Mouse (Mus musculus) lung, embryonic 15.5 days (tissue): ENCODE data around the gene Dst. TPM values are rescaled to one million over a fixed set of nuclear protein-coding genes. Genes with fewer than 3 reads are reported as not detected.
"Not testable (repeated sequence)": the region's sequence is repeated elsewhere in the genome, so short reads cannot be mapped to it uniquely, and the experiment has no call there.

Experiments
- ATAC-seq: fragments of 200-750 bp; cut with Nextera tagmentation; 2 replicates; pipeline ENCODE4 v1.8.0; 2017; ENCODE audit warnings: moderate number of reproducible peaks, borderline replicate concordance; ENCODE audit not compliant: low FRiP score, low TSS enrichment; ENCODE audit errors: extremely low read depth
- H3K27ac ChIP-seq: fragments of 300-500 bp; sonication (generic); 2 replicates; pipeline ENCODE4 v1.5.1; 2015; ENCODE audit warnings: moderate library complexity, mild to moderate bottlenecking, inconsistent platforms
- H3K27me3 ChIP-seq: fragments of 300-500 bp; sonication (generic); 2 replicates; pipeline ENCODE4 v1.6.1; 2015; ENCODE audit warnings: inconsistent platforms
- H3K36me3 ChIP-seq: fragments of 300-500 bp; sonication (generic); 2 replicates; pipeline ENCODE4 v1.6.1; 2015; ENCODE audit warnings: inconsistent platforms
- H3K4me1 ChIP-seq: fragments of 300-500 bp; sonication (generic); 2 replicates; pipeline ENCODE4 v1.6.1; 2015; ENCODE audit warnings: inconsistent platforms
- H3K4me2 ChIP-seq: fragments of 300-500 bp; sonication (generic); 2 replicates; pipeline ENCODE4 v1.6.1; 2015; ENCODE audit warnings: inconsistent platforms, mild to moderate bottlenecking, moderate library complexity
- H3K4me3 ChIP-seq: fragments of 300-500 bp; sonication (generic); 2 replicates; pipeline ENCODE4 v1.5.1; 2015; ENCODE audit warnings: mild to moderate bottlenecking, inconsistent platforms
- H3K9ac ChIP-seq: fragments of 300-500 bp; sonication (generic); 2 replicates; pipeline ENCODE4 v1.6.1; 2015; ENCODE audit warnings: inconsistent platforms
- H3K9me3 ChIP-seq: fragments of 300-500 bp; sonication (generic); 2 replicates; pipeline ENCODE4 v1.6.1; 2016; ENCODE audit warnings: inconsistent platforms
- WGBS: fragments of 180-500 bp; shearing (Covaris S2); methylation state at CpG from one replicate; pipeline ENCODE4 v1.1.7; 2015; 5-methylcytosine and 5-hydroxymethylcytosine counted together
- polyA plus RNA-seq: library from polyadenylated mRNA; unstranded; fragments of >200 nt; fragmentation: Nextera tagmentation; extraction: Ambion mirVana; gene quantifications from 2 replicates; pipeline ENCODE4 v1.2.1, GENCODE M21; 2015

Dst gene
- polyA plus RNA-seq, 1 experiment from 2014 or later = 15.2 TPM

GRCm38 (mm10) chr1:34297636-34298035 lies 389.6 kb downstream of the Dst start:
- no peak overlapping the region for H3K9ac ChIP-seq
- no peak for ATAC-seq
- H3K9me3 ChIP-seq = no peaks in the 10 kb centered on the region
- WGBS = 83% methylated on average over 9 of the region's 9 CpGs
- H3K4me1 ChIP-seq = peaks cover 22% of the 10 kb centered on the region
- no peak overlapping the region for H3K27ac ChIP-seq
- no peaks in the 10 kb centered on the region for H3K27me3 ChIP-seq
- H3K36me3 ChIP-seq = peaks cover 8% of the 10 kb centered on the region
- no peak overlapping the region for H3K4me3 ChIP-seq
- H3K4me2 ChIP-seq = no peak overlapping the region

GRCm38 (mm10) chr1:34298631-34299184 lies 390.7 kb downstream of the Dst start:
- peak overlapping the region; percentile 29; the same call in 1 of the 2 replicates for H3K27ac ChIP-seq
- no peak overlapping the region for H3K9ac ChIP-seq
- WGBS = 51% methylated on average over 18 of the region's 18 CpGs
- peaks cover 22% of the 10 kb centered on the region for H3K4me1 ChIP-seq
- peak; percentile 65; the same call in 1 of the 2 replicates for ATAC-seq
- H3K36me3 ChIP-seq = peaks cover 11% of the 10 kb centered on the region
- H3K4me2 ChIP-seq = peak overlapping the region; percentile 30
- H3K4me3 ChIP-seq = no peak overlapping the region
- no peaks in the 10 kb centered on the region for H3K27me3 ChIP-seq
- H3K9me3 ChIP-seq = no peaks in the 10 kb centered on the region

GRCm38 (mm10) chr1:34299507-34299906 lies 391.5 kb downstream of the Dst start:
- H3K4me1 ChIP-seq = peaks cover 22% of the 10 kb centered on the region
- H3K9ac ChIP-seq = no peak overlapping the region
- no peak overlapping the region for H3K4me3 ChIP-seq
- no peak overlapping the region for H3K4me2 ChIP-seq
- peaks cover 9% of the 10 kb centered on the region for H3K36me3 ChIP-seq
- ATAC-seq = no peak
- WGBS = 68% methylated on average over 13 of the region's 13 CpGs
- no peaks in the 10 kb centered on the region for H3K9me3 ChIP-seq
- H3K27me3 ChIP-seq = no peaks in the 10 kb centered on the region
- no peak overlapping the region for H3K27ac ChIP-seq

- no peak for ATAC-seq
- WGBS = 65% methylated on average over 13 of the region's 13 CpGs
- Histone ChIP-seq H3K9me3 (no peaks in the 10 kb centered on the region), H3K9ac (no peak overlapping the region), H3K4me3 (no peak overlapping the region), H3K27me3 (no peaks in the 10 kb centered on the region), H3K36me3 (0 out of 2 replicates have a peak, but pooled peaks cover 7% of the 10 kb centered on the region), H3K27ac (peak overlapping the region; percentile 39; the same call in 1 of the 2 replicates), H3K4me1 (peaks cover 22% of the 10 kb centered on the region), H3K4me2 (no peak overlapping the region)
These were observed 392.4 kb downstream of the Dst start for GRCm38 (mm10) chr1:34300309-34300980.

GRCm38 (mm10) chr1:34304227-34304626 lies 396.2 kb downstream of the Dst start:
- H3K9ac ChIP-seq = no peak overlapping the region
- H3K36me3 ChIP-seq = peaks cover 9% of the 10 kb centered on the region
- no peaks in the 10 kb centered on the region for H3K27me3 ChIP-seq
- peaks cover 10% of the 10 kb centered on the region for H3K4me1 ChIP-seq
- no peaks in the 10 kb centered on the region for H3K9me3 ChIP-seq
- ATAC-seq = no peak
- no peak overlapping the region for H3K4me2 ChIP-seq
- H3K27ac ChIP-seq = no peak overlapping the region
- WGBS = 79% methylated on average over 5 of the region's 5 CpGs
- no peak overlapping the region for H3K4me3 ChIP-seq

- Histone ChIP-seq H3K9ac (no peak overlapping the region), H3K36me3 (peaks cover 9% of the 10 kb centered on the region), H3K4me2 (no peak overlapping the region), H3K27ac (no peak overlapping the region), H3K27me3 (no peaks in the 10 kb centered on the region), H3K4me1 (no peaks in the 10 kb centered on the region), H3K4me3 (no peak overlapping the region), H3K9me3 (no peaks in the 10 kb centered on the region)
- 83% methylated on average over 2 of the region's 2 CpGs for WGBS
- ATAC-seq = no peak
These were observed 398.7 kb downstream of the Dst start for GRCm38 (mm10) chr1:34306741-34307140.

GRCm38 (mm10) chr1:34307191-34307590 lies 399.2 kb downstream of the Dst start:
- no peak overlapping the region for H3K9ac ChIP-seq
- 90% methylated on average over 15 of the region's 15 CpGs for WGBS
- no peak overlapping the region for H3K4me2 ChIP-seq
- no peaks in the 10 kb centered on the region for H3K9me3 ChIP-seq
- H3K4me1 ChIP-seq = no peaks in the 10 kb centered on the region
- no peak for ATAC-seq
- no peaks in the 10 kb centered on the region for H3K27me3 ChIP-seq
- no peak overlapping the region for H3K4me3 ChIP-seq
- peaks cover 9% of the 10 kb centered on the region for H3K36me3 ChIP-seq
- H3K27ac ChIP-seq = no peak overlapping the region

- not testable (repeated sequence) for H3K4me1 ChIP-seq, H3K9me3 ChIP-seq, H3K9ac ChIP-seq, H3K4me3 ChIP-seq, H3K36me3 ChIP-seq, H3K27ac ChIP-seq, H3K4me2 ChIP-seq, H3K27me3 ChIP-seq, ATAC-seq
- WGBS = 94% methylated on average over 3 of the region's 3 CpGs
These were observed 400.8 kb downstream of the Dst start for GRCm38 (mm10) chr1:34308841-34309240.

- ATAC-seq = no peak
- WGBS = 95% methylated on average over 12 of the region's 12 CpGs
These were observed 401.4 kb downstream of the Dst start for GRCm38 (mm10) chr1:34309396-34309795.

GRCm38 (mm10) chr1:34310532-34311250 lies 402.7 kb downstream of the Dst start:
- H3K27ac ChIP-seq = peak overlapping the region; percentile 69
- 66% methylated on average over 8 of the region's 8 CpGs for WGBS
- peak; percentile 42; the same call in 1 of the 2 replicates for ATAC-seq
- H3K4me1 ChIP-seq = no peaks in the 10 kb centered on the region
- no peak overlapping the region for H3K9ac ChIP-seq
- peaks cover 6% of the 10 kb centered on the region for H3K36me3 ChIP-seq
- H3K9me3 ChIP-seq = no peaks in the 10 kb centered on the region
- H3K4me3 ChIP-seq = no peak overlapping the region
- no peaks in the 10 kb centered on the region for H3K27me3 ChIP-seq
- H3K4me2 ChIP-seq = no peak overlapping the region

More at GRCm38 (mm10) chr1:34309396-34309795, 401.4 kb downstream of the Dst start:
- no peak overlapping the region for H3K27ac ChIP-seq
- no peak overlapping the region for H3K9ac ChIP-seq
- H3K4me1 ChIP-seq = no peaks in the 10 kb centered on the region
- no peak overlapping the region for H3K4me2 ChIP-seq
- H3K9me3 ChIP-seq = no peaks in the 10 kb centered on the region
- H3K36me3 ChIP-seq = peaks cover 6% of the 10 kb centered on the region
- H3K4me3 ChIP-seq = no peak overlapping the region
- H3K27me3 ChIP-seq = no peaks in the 10 kb centered on the region

- Histone ChIP-seq H3K27ac (0 out of 2 replicates have a peak overlapping the region, but pooled peaks have one; percentile 26), H3K4me3 (no peak overlapping the region), H3K9me3 (no peaks in the 10 kb centered on the region), H3K36me3 (peaks cover 3% of the 10 kb centered on the region), H3K9ac (no peak overlapping the region), H3K4me2 (no peak overlapping the region), H3K27me3 (no peaks in the 10 kb centered on the region), H3K4me1 (no peaks in the 10 kb centered on the region)
- WGBS = 85% methylated on average over 4 of the region's 4 CpGs
- no peak for ATAC-seq
These were observed 404.8 kb downstream of the Dst start for GRCm38 (mm10) chr1:34312806-34313205.

GRCm38 (mm10) chr1:34315381-34315780 lies 407.4 kb downstream of the Dst start:
- Histone ChIP-seq H3K36me3 (no peaks in the 10 kb centered on the region), H3K4me2 (no peak overlapping the region), H3K9me3 (no peaks in the 10 kb centered on the region), H3K4me3 (no peak overlapping the region), H3K27me3 (no peaks in the 10 kb centered on the region), H3K27ac (no peak overlapping the region), H3K4me1 (no peaks in the 10 kb centered on the region), H3K9ac (no peak overlapping the region)
- ATAC-seq = no peak
- WGBS = 49% methylated on average over 5 of the region's 5 CpGs
